Mouse (Mus musculus) right cerebral cortex, postnatal 10 days (tissue): ENCODE results near the gene Cul4a.

ENCODE experiments used
- DNase-seq, 2 experiments: peaks; one replicate each; pipeline ENCODE4 v3.0.0; 2021; ENCODE audit warnings: low spot score in 2 of 2

The Cul4a gene

DNA sequence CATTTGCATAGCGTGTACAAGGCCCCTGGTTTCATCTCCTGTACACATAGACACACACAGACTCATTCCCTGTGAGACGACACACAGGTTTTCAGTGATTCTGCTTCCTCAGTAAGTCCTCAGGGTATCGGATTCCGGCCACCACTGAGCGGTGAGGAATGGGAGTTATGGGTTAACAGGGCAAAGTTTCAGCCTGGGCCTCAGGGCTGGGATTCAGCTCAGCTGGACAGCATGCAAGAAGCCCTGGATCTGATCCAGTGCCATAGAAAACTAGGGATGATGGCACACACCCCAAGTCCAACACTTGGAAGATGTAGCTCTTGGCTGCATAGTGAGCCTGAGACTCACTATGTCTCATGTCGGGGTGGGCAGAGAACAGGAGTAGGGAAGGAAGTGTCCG, 74.5 kb downstream of the Cul4a start:
- DNase-seq, result no peak

DNA sequence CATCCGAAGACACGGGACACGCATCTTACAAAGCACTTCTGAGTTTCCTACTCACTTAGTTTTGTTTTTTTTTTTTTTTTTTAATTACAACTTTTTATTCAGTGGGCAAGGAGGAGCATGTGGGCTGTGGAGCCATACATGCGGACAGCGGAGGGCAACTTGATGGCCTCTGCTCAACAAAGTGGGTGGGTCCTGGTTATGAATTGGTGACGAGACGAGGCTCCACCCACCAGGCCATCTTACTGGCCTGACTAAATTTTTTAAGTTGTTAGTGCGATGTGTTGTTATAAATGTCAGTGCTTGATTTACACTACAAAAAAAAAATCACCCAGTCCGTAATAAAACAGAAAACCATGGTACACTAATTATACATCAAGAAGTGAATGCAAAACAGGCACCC, 75.0 kb downstream of the Cul4a start:
- no peak for DNase-seq

DNA sequence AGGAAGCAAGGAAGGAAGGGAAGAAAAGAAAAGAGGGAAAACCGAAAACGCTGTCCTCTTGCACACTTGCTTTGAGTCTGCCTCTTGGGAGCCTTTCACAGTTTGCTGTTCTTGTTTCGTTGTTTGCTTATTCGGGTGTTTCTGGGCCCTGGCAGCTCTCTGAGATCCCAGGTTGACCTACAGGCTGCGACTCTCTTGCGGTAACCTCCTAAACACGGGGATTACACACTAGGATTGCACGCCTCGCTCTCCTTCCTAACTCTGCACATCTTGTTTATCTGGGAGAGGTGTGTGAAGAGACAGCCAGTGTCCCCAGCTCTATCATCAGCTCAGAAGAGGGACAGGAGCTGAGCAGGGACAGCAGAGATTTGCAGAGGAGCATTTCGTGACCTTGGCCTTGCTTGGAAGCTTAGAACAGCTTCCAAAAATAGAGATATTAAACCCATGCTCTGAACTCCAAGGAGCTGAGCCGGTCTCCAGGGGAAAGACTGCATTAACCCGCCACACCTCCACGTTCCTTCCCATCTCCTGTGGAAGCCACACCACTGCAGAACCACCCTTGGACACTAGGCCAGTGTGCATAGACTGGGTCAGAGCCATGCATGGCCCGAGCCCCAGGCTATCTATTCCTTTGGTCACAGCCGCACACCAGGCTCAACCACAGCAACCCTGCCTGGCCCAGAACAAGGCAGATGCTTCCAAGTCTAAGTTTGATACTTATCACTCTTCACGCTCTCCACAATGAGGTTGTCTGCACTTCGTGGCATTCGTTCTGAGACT, 75.7 kb downstream of the Cul4a start:
- DNase-seq, result no peak

DNA sequence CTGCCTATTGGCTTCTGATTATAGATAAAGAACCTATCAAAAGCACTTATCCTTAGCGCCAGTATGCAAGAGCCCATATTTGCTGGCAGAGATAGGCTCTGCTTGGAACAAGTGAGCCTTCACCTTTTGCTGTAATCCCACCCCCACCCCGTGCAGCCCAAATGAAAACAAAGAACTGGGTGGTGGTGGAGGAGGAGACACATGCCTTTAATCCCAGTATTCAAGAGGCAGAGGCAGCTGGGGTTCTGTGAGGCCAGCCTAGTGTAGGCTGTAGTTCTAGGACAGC, 76.2 kb downstream of the Cul4a start:
- no peak for DNase-seq

DNA sequence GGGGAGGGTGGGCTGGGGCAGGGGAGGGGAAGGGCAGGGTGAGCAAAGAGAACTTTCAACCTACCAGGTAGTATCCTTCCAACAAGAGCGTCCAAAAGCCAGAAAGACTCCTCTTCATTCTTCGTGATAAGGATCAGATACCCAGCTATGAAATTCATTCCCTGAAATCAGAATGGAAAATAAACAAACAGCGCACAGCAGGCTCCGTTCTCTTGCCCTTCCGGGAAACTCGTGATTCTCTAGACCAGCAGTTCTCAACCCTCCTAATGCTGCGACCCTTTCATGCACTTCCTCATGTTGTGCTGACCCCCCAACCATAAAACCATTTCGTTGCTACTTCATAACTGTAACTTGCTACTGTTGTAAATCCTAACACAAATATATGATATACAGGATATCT, 81.4 kb downstream of the Cul4a start:
- DNase-seq, result no peak

DNA sequence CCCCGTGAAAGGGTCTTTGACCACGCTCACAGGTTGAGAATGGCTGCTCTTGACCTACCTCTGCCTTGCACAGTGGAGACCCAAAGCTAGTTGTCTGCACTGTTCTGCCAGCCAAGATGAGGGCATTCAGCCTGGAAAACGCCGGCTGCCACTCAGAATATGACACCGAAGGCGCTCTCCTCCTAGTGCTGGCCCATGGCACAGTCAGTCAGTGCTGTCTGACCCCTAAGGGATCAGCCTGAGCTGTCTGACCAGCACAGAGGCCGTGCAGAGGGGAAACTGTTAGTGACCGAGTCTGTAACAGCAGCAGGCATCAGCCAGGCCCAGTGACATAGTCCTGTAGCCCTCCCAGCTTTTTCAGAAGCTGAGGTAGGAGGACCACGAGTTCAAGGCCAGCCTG, 81.8 kb downstream of the Cul4a start:
- no peak for DNase-seq

DNA sequence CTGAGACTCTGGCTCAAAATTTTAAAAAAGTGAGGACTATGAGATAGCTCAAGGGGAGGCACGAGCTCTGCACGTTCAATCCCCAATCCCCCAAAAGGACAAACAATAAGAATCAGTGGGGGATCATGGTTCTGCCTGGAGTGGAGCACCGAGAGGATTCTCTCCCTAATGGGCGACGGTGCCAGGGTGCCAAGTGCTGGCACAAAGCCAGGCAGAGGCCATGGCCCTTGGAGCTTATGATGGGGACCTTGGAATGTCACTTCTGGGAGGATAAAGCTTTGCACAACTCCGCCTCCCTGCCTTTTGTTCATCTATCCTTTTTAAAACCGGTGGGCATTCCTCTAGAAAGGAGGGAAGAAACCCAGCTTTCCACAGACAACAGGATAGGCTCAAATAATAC, 82.2 kb downstream of the Cul4a start:
- DNase-seq, result no peak

DNA sequence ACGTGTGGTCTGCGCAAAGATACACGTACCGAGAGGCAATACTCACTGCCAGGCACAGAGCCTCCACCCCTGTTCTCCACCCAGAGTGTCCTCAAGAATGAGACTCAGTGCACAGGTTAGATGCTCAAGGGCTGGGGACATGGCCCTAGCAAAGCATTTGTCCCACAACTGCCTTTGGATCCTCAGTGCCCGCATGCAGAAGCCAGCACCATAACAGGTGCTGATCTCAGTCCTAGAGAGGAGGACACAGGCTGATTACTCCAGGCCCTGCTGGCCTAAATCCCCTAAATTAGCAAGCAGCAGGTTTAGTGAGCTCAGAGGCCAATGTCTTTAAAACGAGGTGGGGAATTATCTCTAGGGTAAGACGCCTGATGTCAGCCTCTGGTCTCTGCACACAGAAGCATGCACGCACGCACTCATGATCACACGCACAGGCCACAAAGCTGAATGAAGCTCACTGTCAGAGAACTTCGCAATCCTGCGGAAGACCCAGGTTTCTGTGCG, 82.7 kb downstream of the Cul4a start:
- no peak for DNase-seq

DNA sequence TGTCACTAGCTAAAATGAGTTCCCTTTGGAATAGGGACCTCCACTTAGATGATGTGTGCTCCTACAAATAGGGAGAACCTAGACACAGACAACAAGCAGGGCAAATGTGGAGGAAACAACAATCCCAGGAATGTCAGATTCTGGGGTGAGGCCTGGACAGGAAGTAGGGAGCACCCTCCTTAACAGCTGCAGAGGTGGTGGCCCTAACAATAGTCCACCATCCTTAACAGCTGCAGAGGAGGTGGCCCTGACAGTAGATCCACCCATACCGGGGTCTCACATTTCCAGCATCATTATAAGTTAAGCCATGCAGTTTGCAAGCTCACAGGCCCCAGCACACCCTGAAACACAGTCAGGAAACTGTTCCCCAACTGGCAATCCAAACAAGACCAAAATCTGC, 83.4 kb downstream of the Cul4a start:
- DNase-seq, result no peak

DNA sequence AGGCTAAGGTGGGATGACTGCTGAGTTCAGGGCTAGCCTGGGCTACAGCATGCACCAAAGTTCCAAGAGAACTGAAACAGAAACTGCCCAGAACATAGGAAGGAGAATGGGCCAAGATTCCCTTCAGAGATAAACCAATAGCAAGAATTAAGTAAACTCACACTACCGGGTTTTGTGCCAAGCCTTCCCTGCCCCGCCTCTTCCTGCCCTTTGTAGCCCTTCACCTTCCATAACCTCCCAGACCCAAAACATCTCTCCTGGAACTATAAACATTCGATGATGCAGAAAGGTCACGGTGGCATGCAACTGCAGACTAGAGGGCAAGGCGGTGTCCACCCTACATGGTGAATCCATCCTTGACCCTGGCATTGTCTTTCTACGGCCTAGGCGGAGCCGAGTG, 84.8 kb downstream of the Cul4a start:
- DNase-seq, result no peak

DNA sequence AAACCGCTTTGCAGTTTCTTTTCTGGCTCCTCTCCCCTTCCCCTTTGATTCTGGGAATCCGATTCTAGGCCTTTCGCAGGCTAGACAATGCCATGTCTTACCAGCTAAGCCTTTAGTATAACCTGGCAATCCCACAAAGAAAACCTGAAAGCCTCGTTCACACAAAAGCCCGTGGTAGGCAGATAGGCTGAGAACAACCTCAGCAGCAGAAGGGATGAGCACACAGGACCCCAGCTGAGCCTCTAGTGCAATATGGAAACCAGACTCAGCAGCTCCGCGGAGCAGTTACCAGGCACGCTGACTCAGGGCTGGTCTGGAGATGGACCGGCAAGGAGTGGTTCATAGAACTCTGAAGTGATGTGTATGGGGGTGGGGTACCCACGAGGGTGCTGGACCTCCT, 89.4 kb downstream of the Cul4a start:
- no peak for DNase-seq

DNA sequence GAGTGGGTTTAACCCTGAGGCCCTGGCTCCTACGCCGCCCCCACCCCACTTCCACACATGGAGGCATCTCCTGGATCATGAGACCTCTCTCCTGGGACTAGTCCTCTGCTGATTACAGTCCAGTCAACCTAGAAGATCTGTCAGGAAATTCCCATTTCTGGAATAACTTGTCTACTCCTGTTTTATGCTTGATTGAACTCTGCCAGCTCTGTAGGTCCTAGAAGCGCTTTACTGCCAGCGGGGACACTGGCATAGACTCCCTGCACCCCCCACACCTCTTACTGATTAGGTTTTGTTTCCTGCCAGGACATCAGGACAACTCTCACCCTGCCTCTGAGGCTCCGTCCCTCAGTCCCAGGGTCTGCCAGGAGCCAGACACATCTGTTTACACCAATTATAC, 92.1 kb downstream of the Cul4a start:
- DNase-seq, result no peak
